Mouse (Mus musculus) central nervous system, embryonic 14 days (tissue): ENCODE data around the gene Sars. TPM values are rescaled to one million over a fixed set of nuclear protein-coding genes. Genes with fewer than 3 reads are reported as not detected.

Source experiments
- polyA plus RNA-seq: library from polyadenylated mRNA; depleted of rRNA; stranded (reverse); fragments of >200 nt; gene quantifications from 2 replicates; pipeline ENCODE4 v1.2.3, GENCODE M21; 2012; rRNA removed

Sars gene
- 193 and 227 TPM in 2 replicates for polyA plus RNA-seq

GRCm38 (mm10) chr3:108444698-108445365, at the start of gene Sars:
Sars (minus strand) TSS chr3:108445209.

DNA sequence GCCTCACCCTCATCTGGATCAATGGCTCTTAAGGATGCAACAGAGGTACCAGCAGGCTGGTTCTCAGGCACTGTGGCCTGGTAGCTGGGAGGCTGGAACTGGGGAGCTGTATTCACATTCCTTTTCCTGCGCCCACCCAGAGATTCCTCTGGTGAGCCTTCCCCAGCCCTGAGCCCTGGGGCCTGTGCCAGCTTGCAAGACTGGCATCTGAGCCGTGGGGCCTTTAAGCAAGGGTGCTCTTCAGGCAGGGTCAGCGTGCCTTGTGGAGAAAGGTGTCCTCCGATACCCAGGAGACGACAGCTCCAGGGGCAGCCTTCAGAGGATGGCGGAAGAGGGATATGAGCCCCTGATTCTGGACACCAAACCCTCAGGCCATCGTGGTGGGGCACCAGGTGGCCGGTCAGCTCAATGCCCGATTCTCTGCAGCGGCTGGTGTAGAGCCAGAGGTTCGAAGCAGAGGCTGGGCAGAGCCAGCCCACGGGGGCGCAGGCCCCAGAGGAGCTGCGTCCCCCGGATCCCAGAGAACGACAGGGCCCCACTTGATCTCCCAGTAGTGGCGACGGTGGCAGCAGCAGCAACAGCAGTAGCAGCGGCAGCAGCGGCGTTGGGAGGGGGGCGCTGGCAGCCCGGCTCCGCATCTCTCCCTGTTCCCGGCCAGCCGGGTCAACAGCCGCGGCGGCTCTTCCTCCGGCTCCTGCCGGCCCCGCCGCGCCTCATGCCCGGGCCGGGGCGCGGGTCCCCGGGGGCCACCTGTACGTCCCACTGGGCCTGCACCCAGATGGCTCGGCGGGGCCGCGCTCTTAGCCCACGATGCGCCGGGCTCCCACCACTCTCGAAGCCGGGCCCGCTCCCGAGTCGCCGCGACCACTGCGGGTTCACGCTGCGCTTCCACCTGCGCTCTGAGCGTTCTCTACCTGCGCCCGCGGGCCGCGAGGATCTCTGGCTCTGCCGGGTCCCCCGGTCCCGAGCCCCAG, 29.9 kb downstream of the Sars start, which contains the start of gene Celsr2:
Celsr2 (minus strand) TSS at position 696 of the 974 bp plus-strand sequence.

DNA sequence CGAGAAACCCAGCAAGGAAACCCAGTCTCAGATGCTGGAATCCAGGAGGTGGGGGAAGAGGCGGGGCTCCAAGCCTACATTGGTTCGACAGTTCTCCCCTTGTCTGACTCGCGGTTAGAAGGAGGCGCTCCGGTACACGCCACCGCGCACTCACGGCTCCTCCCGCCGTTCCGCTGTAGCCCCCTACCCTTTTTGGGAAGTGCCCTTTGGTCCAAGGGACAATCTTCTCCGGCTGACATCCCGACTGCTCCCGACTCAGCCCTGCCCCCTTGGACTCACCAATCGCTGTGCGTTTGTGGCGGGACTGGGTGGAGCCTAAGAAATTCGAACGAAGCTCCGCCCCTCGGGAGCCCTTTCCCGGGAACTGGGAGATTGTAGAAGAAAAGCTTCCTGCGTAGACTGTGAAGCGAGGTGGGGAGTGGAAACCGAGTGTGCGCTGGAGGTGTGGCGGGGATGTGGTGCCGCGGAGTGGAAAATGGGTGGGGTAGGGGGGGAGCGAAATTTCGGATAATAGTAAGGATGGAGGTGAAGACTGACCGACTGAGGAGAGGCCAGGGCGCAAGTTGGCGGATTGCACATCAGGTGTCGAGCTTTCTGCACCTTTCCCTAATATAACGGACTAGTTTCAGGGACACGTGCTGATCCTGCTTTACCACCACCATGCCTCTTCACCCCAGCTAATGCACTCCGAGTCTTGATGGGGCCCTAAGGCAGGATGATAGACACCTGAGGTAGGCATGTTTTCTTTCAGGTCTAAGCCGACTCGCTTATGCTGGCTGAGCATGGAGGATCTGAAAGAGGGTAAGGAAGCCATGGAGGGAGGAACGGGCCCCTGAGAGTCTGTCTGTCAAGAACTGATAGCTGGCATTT, 61.3 kb downstream of the Sars start, which contains the start of gene Psrc1:
Psrc1 (plus strand) TSS at position 355 of the 870 bp plus-strand sequence.

Other genes with a start within 250 kb of the Sars start
- gene Cyb561d1, start 244.0 kb downstream of the Sars start, polyA plus RNA-seq: 8.1 and 8.7 TPM in 2 replicates
- 51.1 and 56.0 TPM in 2 replicates for gene Atxn7l2, start 234.3 kb downstream of the Sars start, polyA plus RNA-seq
- gene Sypl2, start 218.6 kb downstream of the Sars start, polyA plus RNA-seq: 2.0 and 2.8 TPM in 2 replicates
- 156 and 157 TPM in 2 replicates for gene Psma5, start 188.3 kb downstream of the Sars start, polyA plus RNA-seq
- gene Sort1, start 161.1 kb downstream of the Sars start, polyA plus RNA-seq: 58.6 and 69.6 TPM in 2 replicates
- 0.07 and 0.09 TPM in 2 replicates for gene Mybphl, start 80.3 kb downstream of the Sars start, polyA plus RNA-seq
- 48.8 and 69.0 TPM in 2 replicates for gene Psrc1, start 61.4 kb downstream of the Sars start, polyA plus RNA-seq
- 66.1 and 72.8 TPM in 2 replicates for gene Celsr2, start 29.7 kb downstream of the Sars start, polyA plus RNA-seq
- gene 1700013F07Rik, start 88.9 kb upstream of the Sars start, polyA plus RNA-seq: 1.6 and 1.8 TPM in 2 replicates
- 5.7 and 6.4 TPM in 2 replicates for gene 5330417C22Rik, start 91.3 kb upstream of the Sars start, polyA plus RNA-seq
- 15.9 and 16.8 TPM in 2 replicates for gene Tmem167b, start 117.3 kb upstream of the Sars start, polyA plus RNA-seq
- 33.6 and 33.8 TPM in 2 replicates for gene Taf13, start 126.5 kb upstream of the Sars start, polyA plus RNA-seq
- gene Wdr47, start 146.1 kb upstream of the Sars start, polyA plus RNA-seq: 78.4 and 92.7 TPM in 2 replicates
- 59.0 and 61.8 TPM in 2 replicates for gene Clcc1, start 208.7 kb upstream of the Sars start, polyA plus RNA-seq